Mouse (Mus musculus) hindbrain, embryonic 16.5 days (tissue): ENCODE data around the gene Olfr324. TPM values are rescaled to one million over a fixed set of nuclear protein-coding genes. Genes with fewer than 3 reads are reported as not detected.

ENCODE experiments used
- ATAC-seq: fragments of 200-750 bp; cut with Nextera tagmentation; 2 replicates; pipeline ENCODE4 v1.8.0; 2017; ENCODE audit warnings: moderate TSS enrichment, moderate library complexity
- H3K27ac ChIP-seq: fragments of 300-500 bp; sonication (generic); 2 replicates; pipeline ENCODE4 v1.5.1; 2014; ENCODE audit warnings: low read depth, mild to moderate bottlenecking, control low read depth, low read length, moderate library complexity
- H3K27me3 ChIP-seq: fragments of 300-500 bp; sonication (generic); replicated peaks from 2 replicates; pipeline ENCODE4 v1.6.1; 2014; ENCODE audit warnings: low read length; ENCODE audit not compliant: control insufficient read depth, insufficient read depth
- H3K36me3 ChIP-seq: fragments of 300-500 bp; sonication (generic); 2 replicates; pipeline ENCODE4 v1.6.1; 2014; ENCODE audit warnings: mild to moderate bottlenecking, low read length, moderate library complexity, mixed read lengths; ENCODE audit not compliant: control insufficient read depth, insufficient read depth
- H3K4me1 ChIP-seq: fragments of 300-500 bp; sonication (generic); 2 replicates; pipeline ENCODE4 v1.6.1; 2014; ENCODE audit warnings: low read depth, low read length; ENCODE audit not compliant: control insufficient read depth, insufficient read depth
- H3K4me2 ChIP-seq: fragments of 300-500 bp; sonication (generic); 2 replicates; pipeline ENCODE4 v1.6.1; 2014; ENCODE audit warnings: mild to moderate bottlenecking, low read length, control low read depth, moderate library complexity
- H3K4me3 ChIP-seq: fragments of 300-500 bp; sonication (generic); 2 replicates; pipeline ENCODE4 v1.5.1; 2014; ENCODE audit warnings: mild to moderate bottlenecking, low read length, control low read depth, moderate library complexity
- H3K9ac ChIP-seq: fragments of 300-500 bp; sonication (generic); 2 replicates; pipeline ENCODE4 v1.6.1; 2014; ENCODE audit warnings: low read depth, mild to moderate bottlenecking, control low read depth, low read length, moderate library complexity
- H3K9me3 ChIP-seq: fragments of 300-500 bp; sonication (generic); 2 replicates; pipeline ENCODE4 v1.6.1; 2014; ENCODE audit warnings: mild to moderate bottlenecking, low read length, moderate library complexity; ENCODE audit not compliant: control insufficient read depth
- WGBS: fragments of 180-500 bp; shearing (Covaris S2); extraction: QIAGEN DNeasy Blood & Tissue Kit; methylation state at CpG from one replicate; pipeline ENCODE4 v1.1.7; 2014; 5-methylcytosine and 5-hydroxymethylcytosine counted together
- polyA plus RNA-seq: library from polyadenylated mRNA; unstranded; fragments of >200 nt; fragmentation: Nextera tagmentation; extraction: Ambion mirVana; gene quantifications from 2 replicates; pipeline ENCODE4 v1.2.1, GENCODE M21; 2015

The Olfr324 gene
- polyA plus RNA-seq, 1 experiment from 2014 or later, result 0.08 TPM

DNA sequence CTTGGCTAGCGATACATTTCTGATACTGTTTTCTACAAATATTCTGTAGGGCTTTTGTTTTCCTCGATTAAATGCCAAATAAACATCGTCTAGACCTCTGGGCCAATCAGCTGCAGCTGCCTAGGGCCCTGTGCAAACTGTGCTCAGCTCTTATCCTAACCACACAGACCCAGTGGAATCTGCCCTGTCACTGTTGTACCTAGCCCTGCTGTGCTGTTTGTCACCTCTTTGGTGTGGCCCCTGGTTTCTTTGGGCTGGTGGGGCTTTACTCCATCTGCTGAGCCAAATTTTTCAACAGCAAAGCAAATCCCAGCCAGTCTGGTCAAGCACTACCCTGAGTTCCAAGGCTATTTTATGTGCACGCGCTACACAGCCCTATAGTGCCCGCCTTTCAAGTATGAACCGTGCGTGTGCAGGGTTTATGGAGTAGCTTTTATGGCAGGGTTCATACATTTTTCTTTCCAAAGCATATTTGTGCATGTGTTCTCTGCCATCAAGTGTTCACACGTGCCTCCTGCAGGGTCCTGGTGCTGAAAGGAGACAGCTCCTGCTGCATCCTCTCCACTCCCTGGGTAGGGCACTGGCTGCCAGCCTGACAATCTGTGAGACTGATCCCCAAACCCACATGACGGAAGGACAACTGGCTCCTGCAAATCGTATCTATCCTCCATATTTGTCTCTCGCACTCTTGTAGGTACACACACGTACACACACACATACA is 46.9 kb downstream of the Olfr324 start:
- Histone ChIP-seq H3K9ac (no peak overlapping the region), H3K27me3 (peaks cover 5% of the 10 kb centered on the region; the same call in 1 of the 2 replicates), H3K4me2 (no peak overlapping the region), H3K27ac (no peak overlapping the region), H3K4me3 (no peak overlapping the region), H3K9me3 (no peaks in the 10 kb centered on the region), H3K36me3 (no peaks in the 10 kb centered on the region), H3K4me1 (peaks cover 5% of the 10 kb centered on the region)
- ATAC-seq, result no peak
- 88% methylated on average over 13 of the region's 13 CpGs for WGBS

DNA sequence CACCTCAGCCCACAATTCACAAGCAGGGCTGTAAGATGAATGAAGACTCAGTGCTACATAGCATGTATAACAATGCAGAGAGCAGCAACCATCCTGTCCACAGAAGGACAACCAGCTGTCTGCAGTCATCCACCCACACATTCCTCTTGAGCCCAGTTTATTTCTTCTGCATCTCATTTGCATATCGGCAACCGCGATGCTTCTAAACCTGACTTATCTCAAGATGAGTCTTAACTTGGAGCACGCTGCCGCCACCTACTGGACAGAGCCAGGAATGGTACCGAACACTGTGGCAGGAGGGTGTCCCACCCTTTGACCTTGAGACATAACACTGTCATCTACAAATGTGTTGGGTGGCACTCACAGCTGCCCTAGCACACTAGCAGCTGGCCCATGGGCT is 48.4 kb downstream of the Olfr324 start:
- Histone ChIP-seq H3K4me3 (no peak overlapping the region), H3K27me3 (peaks cover 5% of the 10 kb centered on the region; the same call in 1 of the 2 replicates), H3K4me2 (no peak overlapping the region), H3K9ac (no peak overlapping the region), H3K36me3 (no peaks in the 10 kb centered on the region), H3K9me3 (no peaks in the 10 kb centered on the region), H3K4me1 (peaks cover 5% of the 10 kb centered on the region), H3K27ac (no peak overlapping the region)
- 37% methylated on average over 6 of the region's 6 CpGs for WGBS
- no peak for ATAC-seq

Other genes starting within 250 kb of the Olfr324 start
- gene Lypd8, start 216.1 kb upstream of the Olfr324 start, polyA plus RNA-seq, result not detected in 2 replicates
- not detected in 2 replicates for gene 1810065E05Rik, start 174.0 kb upstream of the Olfr324 start, polyA plus RNA-seq
- not detected in 2 replicates for gene Gm12253, start 162.6 kb upstream of the Olfr324 start, polyA plus RNA-seq
- not detected in 2 replicates for gene Lypd9, start 142.2 kb upstream of the Olfr324 start, polyA plus RNA-seq
- gene Olfr30, start 132.8 kb upstream of the Olfr324 start, polyA plus RNA-seq, result not detected in 2 replicates
- gene Olfr332, start 102.6 kb upstream of the Olfr324 start, polyA plus RNA-seq, result not detected in 2 replicates
- gene Olfr331, start 92.5 kb upstream of the Olfr324 start, polyA plus RNA-seq, result not detected in 2 replicates
- not detected in 2 replicates for gene Olfr330, start 60.3 kb upstream of the Olfr324 start, polyA plus RNA-seq
- not detected in 2 replicates for gene Olfr329-ps, start 48.7 kb upstream of the Olfr324 start, polyA plus RNA-seq
- gene Olfr328, start 39.5 kb upstream of the Olfr324 start, polyA plus RNA-seq, result 0.07 TPM in 1 of 2 replicates, not detected in the other
- gene Olfr224, start 24.6 kb upstream of the Olfr324 start, polyA plus RNA-seq, result 0.15 and 0.17 TPM in 2 replicates
- gene Olfr325, start 17.4 kb upstream of the Olfr324 start, polyA plus RNA-seq, result not detected in 2 replicates
- gene 2210407C18Rik, start 21.0 kb downstream of the Olfr324 start, polyA plus RNA-seq, result not detected in 2 replicates
- not detected in 2 replicates for gene Olfr323, start 35.4 kb downstream of the Olfr324 start, polyA plus RNA-seq
- gene Trim58, start 45.4 kb downstream of the Olfr324 start, polyA plus RNA-seq, result 0.20 and 0.25 TPM in 2 replicates
- not detected in 2 replicates for gene Olfr322, start 63.7 kb downstream of the Olfr324 start, polyA plus RNA-seq
- not detected in 2 replicates for gene Olfr320, start 86.0 kb downstream of the Olfr324 start, polyA plus RNA-seq
- gene Olfr319, start 104.0 kb downstream of the Olfr324 start, polyA plus RNA-seq, result not detected in 2 replicates
- not detected in 2 replicates for gene Olfr318, start 128.9 kb downstream of the Olfr324 start, polyA plus RNA-seq
- gene Olfr317, start 144.1 kb downstream of the Olfr324 start, polyA plus RNA-seq, result 0.26 and 0.27 TPM in 2 replicates
- not detected in 2 replicates for gene Olfr316, start 157.6 kb downstream of the Olfr324 start, polyA plus RNA-seq
- gene Olfr315, start 178.1 kb downstream of the Olfr324 start, polyA plus RNA-seq, result 0.10 TPM in 1 of 2 replicates, not detected in the other
- not detected in 2 replicates for gene Olfr314, start 187.8 kb downstream of the Olfr324 start, polyA plus RNA-seq
- 10.0 and 11.0 TPM in 2 replicates for gene Fam183b, start 206.8 kb downstream of the Olfr324 start, polyA plus RNA-seq
- not detected in 2 replicates for gene Olfr313, start 219.9 kb downstream of the Olfr324 start, polyA plus RNA-seq
- gene Olfr312, start 234.1 kb downstream of the Olfr324 start, polyA plus RNA-seq, result not detected in 2 replicates
- not detected in 2 replicates for gene Olfr311, start 244.1 kb downstream of the Olfr324 start, polyA plus RNA-seq